Mouse (Mus musculus) cortical plate, adult 2 months (tissue): ENCODE measurements at regions not wholly inside any gene's neighbourhood (a gene's known extent, or its start where the extent isn't known, plus 50 kb on each side); places are given as distances from the start of the nearest gene placed in this dataset.

Experiments
- CTCF ChIP-seq: fragments of 200-500 bp; IDR thresholded peaks from 2 replicates; pipeline ENCODE4 v1.5.1; 2011; ENCODE audit warnings: mild to moderate bottlenecking, control low read depth, low read length; ENCODE audit not compliant: insufficient read depth; ENCODE audit errors: extremely low read depth
- POLR2A ChIP-seq: fragments of 200-500 bp; IDR thresholded peaks from 2 replicates; pipeline ENCODE4 v1.6.1; 2011; ENCODE audit warnings: mild to moderate bottlenecking, low read length, control low read depth; ENCODE audit not compliant: insufficient read depth; ENCODE audit errors: extremely low read depth

DNA sequence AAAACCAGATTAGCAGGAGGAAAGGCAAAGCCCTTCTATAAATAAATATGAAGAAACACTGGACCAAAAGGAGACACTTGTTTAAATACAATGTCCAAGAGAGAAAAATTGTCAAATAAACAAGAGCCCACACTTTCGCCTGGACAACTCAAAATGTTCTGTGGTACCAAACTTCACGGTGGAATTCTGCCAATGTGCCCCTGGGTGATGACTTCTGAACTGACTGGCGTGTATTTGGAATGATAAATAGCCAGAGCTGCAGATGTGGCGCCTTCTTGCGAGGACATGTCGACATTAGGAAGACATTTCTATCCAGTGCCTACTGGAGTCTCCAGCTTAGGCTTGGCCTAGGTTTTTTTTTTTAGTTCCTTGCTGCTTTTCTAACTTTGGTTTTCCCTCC, 191.1 kb upstream of the Habp2 start:
- TF ChIP-seq CTCF (no peak), POLR2A (no peak)
